Mouse (Mus musculus) limb, embryonic 14.5 days (tissue): ENCODE measurements around the gene Rpl13a. TPM values are rescaled to one million over a fixed set of nuclear protein-coding genes. Genes with fewer than 3 reads are reported as not detected.
"Not testable (repeated sequence)": the region's sequence is repeated elsewhere in the genome, so short reads cannot be mapped to it uniquely, and the experiment has no call there.

Source experiments
- ATAC-seq: fragments of 200-750 bp; cut with Nextera tagmentation; 2 replicates; pipeline ENCODE4 v1.8.0; 2017; ENCODE audit warnings: low read depth, moderate number of reproducible peaks, moderate TSS enrichment; ENCODE audit not compliant: low FRiP score
- DNase-seq: peaks from one replicate; pipeline ENCODE4 v3.0.0-alpha.2; 2015; ENCODE audit warnings: low spot score
- H3K27ac ChIP-seq: fragments of 300-500 bp; sonication (generic); replicated peaks from 2 replicates; pipeline ENCODE4 v1.5.1; 2014; ENCODE audit warnings: low read depth, mild to moderate bottlenecking, low read length, moderate library complexity, mixed read lengths
- H3K27me3 ChIP-seq: fragments of 300-500 bp; sonication (generic); 2 replicates; pipeline ENCODE4 v1.6.1; 2014; ENCODE audit warnings: low read length, mixed read lengths; ENCODE audit not compliant: control insufficient read depth, insufficient read depth
- H3K36me3 ChIP-seq: fragments of 300-500 bp; sonication (generic); 2 replicates; pipeline ENCODE4 v1.6.1; 2014; ENCODE audit warnings: mild to moderate bottlenecking, low read length, moderate library complexity, mixed read lengths; ENCODE audit not compliant: control insufficient read depth, insufficient read depth
- H3K4me1 ChIP-seq: fragments of 300-500 bp; sonication (generic); 2 replicates; pipeline ENCODE4 v1.6.1; 2014; ENCODE audit warnings: antibody characterized with exemption, low read length, mixed read lengths; ENCODE audit not compliant: control insufficient read depth, insufficient read depth
- H3K4me2 ChIP-seq: fragments of 300-500 bp; sonication (generic); replicated peaks from 2 replicates; pipeline ENCODE4 v1.6.1; 2014; ENCODE audit warnings: low read depth, mild to moderate bottlenecking, low read length, moderate library complexity; ENCODE audit not compliant: severe bottlenecking
- H3K4me3 ChIP-seq: fragments of 300-500 bp; sonication (generic); replicated peaks from 2 replicates; pipeline ENCODE4 v1.5.1; 2014; ENCODE audit warnings: low read length
- H3K9ac ChIP-seq: fragments of 300-500 bp; sonication (generic); 2 replicates; pipeline ENCODE4 v1.6.1; 2014; ENCODE audit warnings: mild to moderate bottlenecking, low read depth, low read length, moderate library complexity; ENCODE audit not compliant: severe bottlenecking
- H3K9me3 ChIP-seq: fragments of 300-500 bp; sonication (generic); 2 replicates; pipeline ENCODE4 v1.6.1; 2016; ENCODE audit warnings: low read length; ENCODE audit not compliant: control insufficient read depth
- POLR2A ChIP-seq: fragments of 200-500 bp; IDR thresholded peaks from 2 replicates; pipeline ENCODE4 v1.8.0; 2012; ENCODE audit warnings: inconsistent platforms, mild to moderate bottlenecking, moderate library complexity, borderline replicate concordance; ENCODE audit not compliant: insufficient read depth, insufficient read length; ENCODE audit errors: extremely low read depth
- WGBS: fragments of 180-500 bp; shearing (Covaris S2); extraction: QIAGEN DNeasy Blood & Tissue Kit; methylation state at CpG from one replicate; pipeline ENCODE4 v1.1.7; 2014; 5-methylcytosine and 5-hydroxymethylcytosine counted together
- polyA plus RNA-seq, 2 experiments: library from polyadenylated mRNA; depleted of rRNA in 1 of 2; stranded (reverse) in 1 of 2; unstranded in 1 of 2; fragments of >200 nt; fragmentation: Nextera tagmentation in 1 of 2; extraction: Ambion mirVana in 1 of 2; gene quantifications; 2 replicates each; pipeline versions ENCODE4 v1.2.1 to v1.2.3; 2012 to 2014

The Rpl13a gene
- polyA plus RNA-seq, 2 experiments: 1,777 to 3,912 TPM

DNA sequence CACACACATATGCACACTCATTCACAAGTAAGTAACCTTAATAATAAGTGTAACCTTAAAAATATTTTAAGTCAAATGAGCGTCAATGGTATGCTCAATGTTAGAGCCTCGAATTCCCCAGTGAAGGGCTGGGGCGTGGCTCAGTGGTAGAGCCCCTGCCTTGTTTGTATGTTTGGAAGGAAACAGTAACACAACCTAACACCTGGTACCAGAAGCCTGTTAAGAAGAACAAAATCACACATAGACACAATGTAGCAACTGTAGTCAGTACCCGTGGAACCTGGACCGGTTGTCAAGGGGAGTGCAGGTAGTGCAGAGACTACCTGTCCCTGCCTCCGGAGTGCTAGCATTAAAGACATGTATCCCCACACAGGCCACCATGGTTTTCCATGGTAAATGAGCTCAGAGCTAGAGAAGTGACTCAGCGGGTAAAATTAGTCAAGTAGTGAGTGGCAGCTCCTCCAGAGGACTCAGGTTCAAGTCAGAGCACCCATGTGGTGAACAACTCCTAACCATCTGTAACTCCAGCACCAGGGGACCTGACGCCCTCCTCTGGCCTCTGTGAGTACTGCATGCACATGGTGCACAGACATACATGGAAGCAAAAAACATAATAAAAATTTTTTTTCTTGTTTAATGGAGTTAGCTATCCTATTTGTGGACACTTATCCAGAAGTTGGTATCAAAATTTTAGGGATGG lies 29.9 kb downstream of the Rpl13a start:
- no peak overlapping the region for H3K27ac ChIP-seq
- H3K4me1 ChIP-seq: peaks cover 17% of the 10 kb centered on the region
- no peak for TF ChIP-seq POLR2A
- H3K27me3 ChIP-seq: no peaks in the 10 kb centered on the region
- 87% methylated on average over 8 of the region's 8 CpGs for WGBS
- DNase-seq (no peak), ATAC-seq (no peak)
- no peak overlapping the region for H3K9ac ChIP-seq
- no peak overlapping the region for H3K4me3 ChIP-seq
- no peak overlapping the region for H3K4me2 ChIP-seq
- peaks cover 6% of the 10 kb centered on the region; the same call in 1 of the 2 replicates for H3K36me3 ChIP-seq
- H3K9me3 ChIP-seq: no peaks in the 10 kb centered on the region

DNA sequence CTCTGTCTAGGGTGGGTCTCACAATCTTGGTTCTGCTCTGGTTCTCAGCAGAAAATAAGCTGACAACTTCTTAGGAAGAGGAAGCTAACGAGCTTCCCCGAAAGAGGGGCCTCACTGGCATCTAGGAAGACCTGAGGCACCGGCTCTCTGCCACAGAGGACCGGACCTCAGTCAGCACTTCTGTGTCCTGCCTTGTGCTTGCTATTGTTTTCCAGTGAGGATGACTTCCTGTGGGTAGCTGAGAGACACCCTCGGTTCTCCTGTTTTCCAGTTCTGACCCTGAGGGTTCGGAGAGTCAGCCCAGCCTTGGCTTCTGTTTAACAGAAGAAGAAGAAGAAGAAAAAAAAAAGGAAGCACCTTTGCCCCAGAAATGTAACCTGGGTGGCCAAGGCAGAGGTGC lies 31.1 kb downstream of the Rpl13a start:
- WGBS: 63% methylated on average over 6 of the region's 6 CpGs
- no peak overlapping the region for H3K27ac ChIP-seq

GRCm38 (mm10) chr7:45095965-45096364 lies 32.6 kb downstream of the Rpl13a start:
- peaks cover 13% of the 10 kb centered on the region for H3K4me1 ChIP-seq
- H3K27me3 ChIP-seq, H3K36me3 ChIP-seq, H3K4me2 ChIP-seq, DNase-seq, H3K27ac ChIP-seq, ATAC-seq, H3K4me3 ChIP-seq, H3K9me3 ChIP-seq, H3K9ac ChIP-seq: not testable (repeated sequence)
- 95% methylated on average over 14 of the region's 14 CpGs for WGBS

More for the DNA sequence above, 31.1 kb downstream of the Rpl13a start:
- H3K4me3 ChIP-seq: no peak overlapping the region
- H3K4me1 ChIP-seq: peaks cover 14% of the 10 kb centered on the region
- H3K9ac ChIP-seq: no peak overlapping the region
- H3K9me3 ChIP-seq: no peaks in the 10 kb centered on the region
- TF ChIP-seq POLR2A: no peak
- DNase-seq (no peak), ATAC-seq (no peak)
- H3K27me3 ChIP-seq: no peaks in the 10 kb centered on the region
- H3K4me2 ChIP-seq: no peak overlapping the region
- H3K36me3 ChIP-seq: peaks cover 6% of the 10 kb centered on the region; the same call in 1 of the 2 replicates

DNA sequence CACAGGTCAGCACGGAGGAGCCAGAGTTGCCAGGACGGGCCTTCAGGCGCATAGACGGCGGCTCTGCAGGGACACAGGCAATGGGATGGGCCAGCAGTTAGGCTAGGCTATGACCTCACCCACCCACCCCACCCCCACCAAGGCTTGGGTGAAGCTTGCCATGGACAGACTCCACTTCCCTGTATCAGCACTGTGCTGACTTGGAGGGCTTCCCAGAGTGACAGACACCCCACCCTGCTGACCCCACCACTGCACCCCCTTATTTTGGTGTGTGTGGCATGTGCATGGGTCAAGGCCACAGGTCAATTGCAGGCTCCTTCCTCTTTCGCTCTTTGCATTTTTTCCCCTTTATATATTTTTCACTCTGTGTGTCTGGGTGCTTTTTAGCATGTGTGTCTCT lies 33.2 kb downstream of the Rpl13a start:
- WGBS: 77% methylated on average over 6 of the region's 6 CpGs
- H3K36me3 ChIP-seq: peaks cover 7% of the 10 kb centered on the region; the same call in 1 of the 2 replicates
- H3K9me3 ChIP-seq: no peaks in the 10 kb centered on the region
- no peak for TF ChIP-seq POLR2A
- ATAC-seq: no peak
- no peaks in the 10 kb centered on the region for H3K27me3 ChIP-seq
- H3K4me2 ChIP-seq: no peak overlapping the region
- H3K4me3 ChIP-seq: no peak overlapping the region
- no peak overlapping the region for H3K27ac ChIP-seq
- H3K4me1 ChIP-seq: peaks cover 18% of the 10 kb centered on the region
- no peak overlapping the region for H3K9ac ChIP-seq
- DNase-seq: no peak

GRCm38 (mm10) chr7:45094121-45094520 lies 34.4 kb downstream of the Rpl13a start:
- Histone ChIP-seq H3K9me3 (no peaks in the 10 kb centered on the region), H3K27me3 (no peaks in the 10 kb centered on the region), H3K9ac (no peak overlapping the region), H3K4me3 (no peak overlapping the region), H3K27ac (peak overlapping the region; percentile 82), H3K36me3 (peaks cover 14% of the 10 kb centered on the region; the same call in 1 of the 2 replicates), H3K4me2 (peak overlapping the region; percentile 18; the same call in 1 of the 2 replicates), H3K4me1 (peaks cover 19% of the 10 kb centered on the region)
- 6% methylated on average over 7 of the region's 7 CpGs for WGBS
- no peak for ATAC-seq
- no peak for TF ChIP-seq POLR2A
- DNase-seq: no peak
